Mouse (Mus musculus): ENCODE measurements at regions not wholly inside any gene's neighbourhood (a gene's known extent, or its start where the extent isn't known, plus 50 kb on each side); places are given as distances from the start of the nearest gene placed in this dataset.

DNA sequence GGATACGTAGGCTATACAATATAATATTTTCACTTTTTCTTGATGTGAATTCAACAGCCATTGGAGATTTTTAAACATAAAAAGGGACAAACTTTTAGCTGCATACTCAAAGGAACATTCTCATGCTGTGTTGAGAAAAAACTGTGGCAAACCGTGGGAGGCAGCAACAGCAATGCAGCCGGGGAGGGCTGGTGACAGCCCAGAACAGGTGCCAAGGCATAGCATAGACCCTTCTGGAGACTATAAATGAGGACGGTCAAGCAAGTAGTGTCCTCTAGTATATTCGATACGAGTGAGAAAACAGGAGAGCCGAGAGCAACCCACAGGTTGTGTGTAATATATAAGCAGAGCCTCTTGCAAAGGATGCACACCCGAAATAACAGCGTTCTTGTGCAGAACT is 757.5 kb downstream of the Cypt12 start:
- ATAC-seq (replicated peaks in 1 of 2; ENCODE audit: insufficient read depth in 1 of 2, low FRiP score in 2 of 2, low TSS enrichment in 1 of 2, low read depth in 1 of 2, poor library complexity in 2 of 2, severe bottlenecking in 2 of 2), result no peak

- no peak for ATAC-seq (replicated peaks in 1 of 2; ENCODE audit: insufficient read depth in 1 of 2, low FRiP score in 2 of 2, low TSS enrichment in 1 of 2, low read depth in 1 of 2, poor library complexity in 2 of 2, severe bottlenecking in 2 of 2)
Measured at GRCm38 (mm10) chr3:18706356-18706755, 758.1 kb downstream of the Cypt12 start.

GRCm38 (mm10) chr3:18707730-18708129 is 759.5 kb downstream of the Cypt12 start:
- ATAC-seq (replicated peaks in 1 of 2; ENCODE audit: insufficient read depth in 1 of 2, low FRiP score in 2 of 2, low TSS enrichment in 1 of 2, low read depth in 1 of 2, poor library complexity in 2 of 2, severe bottlenecking in 2 of 2), result no peak

GRCm38 (mm10) chr3:18711661-18712060 is 763.5 kb downstream of the Cypt12 start:
- no peak for ATAC-seq (replicated peaks in 1 of 2; ENCODE audit: insufficient read depth in 1 of 2, low FRiP score in 2 of 2, low TSS enrichment in 1 of 2, low read depth in 1 of 2, poor library complexity in 2 of 2, severe bottlenecking in 2 of 2)

GRCm38 (mm10) chr3:18713986-18714385 is 765.8 kb downstream of the Cypt12 start:
- ATAC-seq (replicated peaks in 1 of 2; ENCODE audit: insufficient read depth in 1 of 2, low FRiP score in 2 of 2, low TSS enrichment in 1 of 2, low read depth in 1 of 2, poor library complexity in 2 of 2, severe bottlenecking in 2 of 2), result no peak

GRCm38 (mm10) chr3:18714968-18715630 is 766.9 kb downstream of the Cypt12 start:
- no peak for ATAC-seq (replicated peaks in 1 of 2; ENCODE audit: insufficient read depth in 1 of 2, low FRiP score in 2 of 2, low TSS enrichment in 1 of 2, low read depth in 1 of 2, poor library complexity in 2 of 2, severe bottlenecking in 2 of 2)

GRCm38 (mm10) chr3:18715776-18716175 is 767.6 kb downstream of the Cypt12 start:
- no peak for ATAC-seq (replicated peaks in 1 of 2; ENCODE audit: insufficient read depth in 1 of 2, low FRiP score in 2 of 2, low TSS enrichment in 1 of 2, low read depth in 1 of 2, poor library complexity in 2 of 2, severe bottlenecking in 2 of 2)

GRCm38 (mm10) chr3:18725507-18725906 is 777.3 kb downstream of the Cypt12 start:
- ATAC-seq (replicated peaks in 1 of 2; ENCODE audit: insufficient read depth in 1 of 2, low FRiP score in 2 of 2, low TSS enrichment in 1 of 2, low read depth in 1 of 2, poor library complexity in 2 of 2, severe bottlenecking in 2 of 2), result no peak

DNA sequence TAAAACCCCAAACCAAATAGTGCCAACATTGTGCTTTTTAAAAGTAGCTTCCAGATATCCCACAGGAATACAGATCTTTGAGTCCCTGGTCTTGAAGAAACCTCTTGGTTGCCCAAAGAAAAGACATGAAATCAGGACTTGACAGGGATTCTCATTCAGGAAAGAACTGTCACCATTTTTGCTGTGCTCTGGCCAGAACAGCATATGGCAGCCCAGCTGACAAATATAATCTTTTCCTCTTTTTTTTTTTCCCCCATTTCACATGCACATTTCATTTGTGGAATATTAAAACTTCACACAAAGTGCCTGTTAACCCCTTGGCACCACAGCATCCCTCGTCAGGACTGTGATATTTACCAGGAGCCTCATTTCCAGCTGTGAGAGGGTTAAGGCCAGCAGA is 783.0 kb downstream of the Cypt12 start:
- no peak for ATAC-seq (replicated peaks in 1 of 2; ENCODE audit: insufficient read depth in 1 of 2, low FRiP score in 2 of 2, low TSS enrichment in 1 of 2, low read depth in 1 of 2, poor library complexity in 2 of 2, severe bottlenecking in 2 of 2)

DNA sequence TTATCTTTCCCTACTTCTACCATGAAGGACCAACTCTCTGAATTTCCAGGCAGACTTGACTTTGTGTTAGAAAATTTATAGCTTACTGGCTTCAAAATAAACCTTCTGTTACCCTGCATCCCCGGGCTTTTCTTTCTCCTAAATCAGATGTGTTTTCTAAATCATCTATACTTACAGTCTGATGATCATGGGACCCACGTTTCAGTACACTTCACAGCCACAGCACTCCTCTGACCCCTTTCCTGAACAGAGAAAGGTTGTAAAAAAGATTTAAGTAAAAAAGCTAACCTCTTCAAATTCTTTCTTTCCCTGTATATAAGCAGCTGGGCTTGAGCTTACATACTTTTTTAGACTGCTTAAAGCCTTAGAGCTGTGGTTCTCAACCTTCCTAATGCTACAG is 783.5 kb downstream of the Cypt12 start:
- ATAC-seq (replicated peaks in 1 of 2; ENCODE audit: insufficient read depth in 1 of 2, low FRiP score in 2 of 2, low TSS enrichment in 1 of 2, low read depth in 1 of 2, poor library complexity in 2 of 2, severe bottlenecking in 2 of 2), result no peak

- ATAC-seq (replicated peaks in 1 of 2; ENCODE audit: insufficient read depth in 1 of 2, low FRiP score in 2 of 2, low TSS enrichment in 1 of 2, low read depth in 1 of 2, poor library complexity in 2 of 2, severe bottlenecking in 2 of 2), result no peak
Measured at GRCm38 (mm10) chr3:18733540-18733939, 785.3 kb downstream of the Cypt12 start.

DNA sequence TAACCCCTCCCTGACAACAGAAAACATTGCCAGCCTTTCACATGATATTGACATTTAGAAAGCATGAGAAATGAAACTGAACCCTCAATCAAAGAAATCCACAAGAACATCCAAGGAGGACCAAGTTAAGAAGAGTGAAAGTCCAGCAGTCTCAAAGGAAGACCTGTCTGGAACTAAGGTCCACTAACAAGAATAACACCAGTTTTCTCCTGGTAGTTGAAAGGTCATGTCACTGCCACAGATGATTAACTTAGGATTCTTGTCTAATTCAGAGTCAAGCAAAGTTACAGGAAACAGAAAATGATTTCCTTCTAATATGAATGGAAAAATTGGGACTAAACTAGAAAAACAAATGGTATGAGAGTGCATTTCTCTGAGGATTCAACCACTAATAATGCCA is 790.7 kb downstream of the Cypt12 start:
- ATAC-seq (replicated peaks in 1 of 2; ENCODE audit: insufficient read depth in 1 of 2, low FRiP score in 2 of 2, low TSS enrichment in 1 of 2, low read depth in 1 of 2, poor library complexity in 2 of 2, severe bottlenecking in 2 of 2), result no peak

DNA sequence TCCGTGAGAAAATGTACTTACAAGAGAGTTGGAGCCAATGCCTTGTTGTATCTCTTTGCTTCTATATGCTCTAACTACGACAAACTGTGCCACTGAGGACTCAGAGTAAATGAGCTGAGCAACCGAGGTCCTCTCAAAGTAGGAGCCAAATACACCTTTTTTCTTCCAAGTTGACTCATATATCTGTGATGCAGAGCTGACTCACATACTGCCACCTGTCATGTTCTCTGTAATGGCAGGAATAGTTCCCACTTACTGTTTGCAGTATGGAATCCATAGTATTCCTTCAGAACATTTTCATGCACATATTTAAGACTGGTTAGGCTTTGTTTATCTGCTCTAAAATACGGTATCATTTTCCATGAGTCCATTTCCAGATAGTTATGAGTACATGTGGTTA is 792.1 kb downstream of the Cypt12 start:
- ATAC-seq (replicated peaks in 1 of 2; ENCODE audit: insufficient read depth in 1 of 2, low FRiP score in 2 of 2, low TSS enrichment in 1 of 2, low read depth in 1 of 2, poor library complexity in 2 of 2, severe bottlenecking in 2 of 2), result no peak

DNA sequence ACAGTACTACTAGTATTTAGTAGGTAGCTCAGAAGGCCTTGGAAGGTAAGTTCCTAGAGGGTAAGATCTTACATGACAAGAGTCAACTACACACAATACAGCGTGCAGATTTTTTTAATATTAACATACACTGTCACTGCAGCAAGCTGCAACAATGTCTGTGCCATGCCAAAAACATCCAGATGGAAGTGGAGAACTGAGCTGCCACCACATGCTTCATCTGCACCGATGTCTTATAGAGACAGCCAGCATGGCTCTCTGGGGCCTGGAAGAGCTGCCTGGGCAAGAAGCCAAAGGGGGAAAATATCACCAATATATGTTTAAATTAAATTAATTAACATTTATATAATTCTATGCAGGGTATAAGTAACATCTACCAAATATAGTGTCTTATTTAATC is 795.3 kb downstream of the Cypt12 start:
- ATAC-seq (replicated peaks in 1 of 2; ENCODE audit: insufficient read depth in 1 of 2, low FRiP score in 2 of 2, low TSS enrichment in 1 of 2, low read depth in 1 of 2, poor library complexity in 2 of 2, severe bottlenecking in 2 of 2), result no peak

GRCm38 (mm10) chr3:18744216-18744615 is 796.0 kb downstream of the Cypt12 start:
- no peak for ATAC-seq (replicated peaks in 1 of 2; ENCODE audit: insufficient read depth in 1 of 2, low FRiP score in 2 of 2, low TSS enrichment in 1 of 2, low read depth in 1 of 2, poor library complexity in 2 of 2, severe bottlenecking in 2 of 2)

- ATAC-seq (replicated peaks in 1 of 2; ENCODE audit: insufficient read depth in 1 of 2, low FRiP score in 2 of 2, low TSS enrichment in 1 of 2, low read depth in 1 of 2, poor library complexity in 2 of 2, severe bottlenecking in 2 of 2), result no peak
Measured at GRCm38 (mm10) chr3:18746206-18746605, 798.0 kb downstream of the Cypt12 start.

GRCm38 (mm10) chr3:18746898-18747297 is 798.7 kb downstream of the Cypt12 start:
- ATAC-seq (replicated peaks in 1 of 2; ENCODE audit: insufficient read depth in 1 of 2, low FRiP score in 2 of 2, low TSS enrichment in 1 of 2, low read depth in 1 of 2, poor library complexity in 2 of 2, severe bottlenecking in 2 of 2), result no peak

GRCm38 (mm10) chr3:18751660-18752259 is 803.5 kb downstream of the Cypt12 start:
- ATAC-seq (replicated peaks in 1 of 2; ENCODE audit: insufficient read depth in 1 of 2, low FRiP score in 2 of 2, low TSS enrichment in 1 of 2, low read depth in 1 of 2, poor library complexity in 2 of 2, severe bottlenecking in 2 of 2), result no peak
